Mouse (Mus musculus) E14TG2a.4 (cell line): Measurements from ENCODE around the gene Fstl4.

Experiments used
- CTCF ChIP-seq: conservative IDR thresholded peaks from 2 replicates; pipeline ENCODE4 v1.5.1; 2014; ENCODE audit warnings: low read length
- NANOG ChIP-seq: IDR thresholded peaks from 2 replicates; pipeline ENCODE4 v1.6.1; 2014; ENCODE audit warnings: borderline replicate concordance, low read length, mixed read lengths

DNA sequence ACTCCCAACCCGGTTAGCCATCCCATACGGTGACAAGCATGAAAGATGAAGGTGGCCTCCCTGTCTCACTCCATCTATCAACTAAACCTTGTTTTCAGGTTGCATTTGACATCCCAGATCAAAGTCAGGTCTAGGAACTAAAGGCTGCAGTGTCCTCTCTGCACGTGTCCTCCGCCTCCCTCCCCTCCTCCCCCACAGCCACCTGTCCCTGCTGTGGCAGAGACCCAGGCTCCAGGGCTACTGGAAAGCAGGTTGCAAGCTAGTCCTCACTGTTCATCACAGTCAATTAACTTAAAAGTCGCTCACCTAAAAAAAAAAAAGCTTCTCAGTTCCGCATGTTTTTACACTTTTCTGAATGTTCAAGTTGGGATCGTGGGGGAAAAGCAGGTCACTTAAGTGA lies 313.2 kb downstream of the Fstl4 start:
- TF ChIP-seq CTCF = no peak
- no peak for TF ChIP-seq NANOG
